Mouse (Mus musculus) frontal cortex, adult 2 months (tissue): ENCODE data around the gene Npy. TPM values are rescaled to one million over a fixed set of nuclear protein-coding genes. Genes with fewer than 3 reads are reported as not detected.

Source experiments
- DNase-seq, 2 experiments: peaks; one replicate each; pipeline ENCODE4 v3.0.0; 2022; ENCODE audit warnings: low spot score in 1 of 2; ENCODE audit errors: extremely low spot score in 1 of 2
- polyA plus RNA-seq: library from polyadenylated mRNA; depleted of rRNA; stranded (reverse); fragments of >200 nt; gene quantifications from 2 replicates; pipeline ENCODE4 v1.2.3, GENCODE M21; 2012

The Npy gene
- polyA plus RNA-seq, 1 experiment = 655 TPM

DNA sequence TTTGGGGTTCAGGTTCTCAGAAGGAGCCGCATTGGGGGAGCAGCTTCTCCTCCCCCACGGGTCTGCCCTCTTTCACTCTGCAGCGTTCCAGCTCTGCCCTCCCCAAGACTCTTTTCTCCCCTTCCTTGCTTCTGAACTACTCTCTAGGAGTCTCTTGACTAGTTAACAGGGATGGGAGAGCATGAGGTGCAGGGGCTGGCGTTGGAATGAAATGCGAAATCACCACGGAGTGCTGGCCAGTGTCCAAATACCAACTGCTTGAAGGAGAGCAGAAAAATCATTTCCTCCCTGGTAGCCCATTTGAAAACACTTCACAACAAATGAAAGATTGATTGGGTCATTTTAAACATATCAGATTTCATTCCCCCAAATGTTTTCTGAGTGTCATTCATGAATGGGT is 53.3 kb downstream of the Npy start:
- peak in 1 of 2 experiments; percentile 22 for DNase-seq
